Mouse (Mus musculus) ovary, postnatal 10 days (tissue): ENCODE results near the gene M1ap.

Source experiments
- DNase-seq: peaks from one replicate; pipeline ENCODE4 v3.0.0; 2022; ENCODE audit warnings: low spot score

M1ap gene

GRCm38 (mm10) chr6:83034463-83035055, 87.9 kb downstream of the M1ap start:
- no peak for DNase-seq

GRCm38 (mm10) chr6:83037188-83037587, 90.5 kb downstream of the M1ap start:
- DNase-seq: no peak

DNA sequence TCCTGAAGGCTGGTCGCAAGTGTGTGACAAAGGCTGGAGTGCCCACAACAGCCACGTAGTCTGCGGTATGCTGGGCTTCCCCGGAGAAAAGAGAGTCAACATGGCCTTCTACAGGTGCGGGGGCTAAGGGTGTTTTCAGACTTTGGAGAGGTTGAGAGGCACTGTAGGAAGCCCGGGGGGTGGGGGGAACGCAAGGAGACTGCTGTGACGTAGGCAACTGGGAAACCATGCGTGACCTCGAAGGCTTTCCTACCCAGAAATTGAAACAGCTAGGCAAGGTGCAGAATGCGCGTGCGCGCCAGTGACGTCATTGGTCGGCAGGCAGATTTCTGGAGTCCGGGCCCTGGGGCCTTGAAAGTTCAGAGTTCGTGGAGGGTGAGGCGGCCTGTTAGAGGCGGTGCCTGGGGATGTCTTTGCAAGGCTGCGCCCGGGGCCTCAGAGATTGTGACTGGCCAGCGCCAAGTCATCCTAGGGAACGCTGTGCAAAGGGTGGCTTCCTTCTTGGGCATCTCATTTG, 91.9 kb downstream of the M1ap start:
- DNase-seq: peak; percentile 71

- no peak for DNase-seq
Measured at GRCm38 (mm10) chr6:83040601-83041000, 93.9 kb downstream of the M1ap start.

DNA sequence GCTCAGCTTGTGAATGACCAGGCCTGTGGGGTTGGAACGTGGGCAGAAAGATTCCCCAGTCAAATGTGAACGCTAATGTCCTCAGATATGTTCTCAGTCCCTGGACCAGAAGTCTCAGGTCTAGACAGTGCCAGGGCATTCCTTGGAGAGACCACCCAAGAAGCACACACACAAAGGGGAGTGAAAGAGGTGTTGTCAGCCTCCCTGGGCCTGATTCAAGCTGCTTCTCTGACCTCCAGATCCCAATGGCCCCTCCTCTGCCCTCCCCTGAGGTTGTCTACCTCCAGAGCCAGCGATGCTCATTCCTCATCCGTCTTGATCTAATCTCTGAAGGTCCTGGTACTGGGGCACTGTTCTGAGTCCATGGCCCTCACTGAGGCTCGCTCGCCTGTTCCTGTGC, 96.9 kb downstream of the M1ap start:
- DNase-seq: no peak

GRCm38 (mm10) chr6:83043993-83044392, 97.3 kb downstream of the M1ap start:
- DNase-seq: no peak

DNA sequence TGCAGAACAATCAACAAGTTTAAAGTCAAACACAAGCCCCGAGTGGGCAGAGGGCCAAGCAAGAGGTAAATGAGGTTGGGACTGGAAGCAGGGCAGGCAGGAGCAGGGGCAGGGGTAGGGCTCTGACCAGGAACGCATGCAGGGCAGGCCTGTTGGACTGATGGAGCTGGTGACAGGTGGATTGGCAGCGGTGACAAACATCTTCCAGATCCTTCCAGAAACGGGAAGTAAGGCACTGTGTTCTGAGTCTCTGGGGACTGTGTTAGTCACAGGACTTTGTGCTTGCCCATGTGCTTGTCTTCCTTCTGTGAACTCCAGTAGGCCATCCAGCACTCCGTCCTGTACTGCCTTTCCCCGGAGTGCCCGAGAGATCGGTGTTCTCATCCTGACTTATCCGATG, 98.0 kb downstream of the M1ap start:
- no peak for DNase-seq

DNA sequence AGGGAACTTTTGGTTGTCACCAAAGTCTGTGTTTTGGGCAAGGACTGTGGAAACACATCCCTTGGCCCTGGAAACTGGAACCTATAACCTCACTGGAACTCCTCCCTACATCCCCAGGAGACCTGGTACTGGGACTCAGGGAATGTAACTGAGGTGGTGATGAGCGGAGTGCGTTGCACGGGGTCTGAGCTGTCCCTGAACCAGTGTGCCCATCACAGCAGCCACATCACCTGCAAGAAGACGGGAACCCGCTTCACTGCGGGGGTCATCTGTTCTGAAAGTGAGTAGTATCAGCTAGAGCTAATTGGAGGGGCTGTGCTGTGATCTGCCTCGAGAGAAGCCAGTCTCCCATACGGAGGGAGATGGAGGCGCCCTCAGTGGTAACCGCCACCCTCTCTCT, 102.7 kb downstream of the M1ap start:
- DNase-seq: no peak

DNA sequence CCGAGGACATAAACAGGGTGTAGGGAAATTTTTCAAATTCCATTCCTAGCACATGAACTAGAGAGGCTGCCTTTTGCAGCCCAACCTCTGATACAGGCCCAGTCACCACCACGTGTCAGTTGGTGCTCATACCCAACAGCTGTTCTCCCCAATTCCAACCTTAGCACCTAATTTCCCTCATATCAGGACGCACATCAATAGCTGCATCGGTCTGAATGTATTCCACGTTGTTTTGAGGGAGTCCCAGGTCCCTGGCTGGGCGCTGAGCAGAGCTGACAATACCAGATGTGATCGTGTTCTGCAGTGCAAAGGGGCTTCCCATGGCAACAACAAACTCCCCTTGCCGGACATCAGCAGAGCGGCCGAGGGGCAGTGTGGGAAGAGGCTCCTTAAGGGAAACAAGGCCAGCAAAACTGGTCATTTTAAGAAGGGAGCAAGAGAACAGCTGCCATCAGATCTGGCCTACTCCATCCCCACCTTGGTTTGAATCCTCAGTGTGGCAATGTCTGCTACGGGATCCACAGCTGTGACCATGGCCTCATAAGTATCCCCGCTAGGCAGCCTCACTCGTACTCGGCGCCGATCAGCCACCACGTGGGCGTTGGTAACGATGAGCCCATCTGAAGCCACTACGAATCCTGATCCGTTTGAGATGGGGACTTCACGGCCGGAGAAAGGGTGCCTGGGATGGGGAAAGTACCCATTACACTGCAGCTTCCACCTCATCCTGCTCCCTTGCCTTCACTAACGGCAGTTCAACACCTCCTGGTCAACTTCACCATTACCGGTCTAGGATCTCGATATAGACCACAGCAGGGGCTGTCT, 106.6 kb downstream of the M1ap start:
- DNase-seq: no peak

DNA sequence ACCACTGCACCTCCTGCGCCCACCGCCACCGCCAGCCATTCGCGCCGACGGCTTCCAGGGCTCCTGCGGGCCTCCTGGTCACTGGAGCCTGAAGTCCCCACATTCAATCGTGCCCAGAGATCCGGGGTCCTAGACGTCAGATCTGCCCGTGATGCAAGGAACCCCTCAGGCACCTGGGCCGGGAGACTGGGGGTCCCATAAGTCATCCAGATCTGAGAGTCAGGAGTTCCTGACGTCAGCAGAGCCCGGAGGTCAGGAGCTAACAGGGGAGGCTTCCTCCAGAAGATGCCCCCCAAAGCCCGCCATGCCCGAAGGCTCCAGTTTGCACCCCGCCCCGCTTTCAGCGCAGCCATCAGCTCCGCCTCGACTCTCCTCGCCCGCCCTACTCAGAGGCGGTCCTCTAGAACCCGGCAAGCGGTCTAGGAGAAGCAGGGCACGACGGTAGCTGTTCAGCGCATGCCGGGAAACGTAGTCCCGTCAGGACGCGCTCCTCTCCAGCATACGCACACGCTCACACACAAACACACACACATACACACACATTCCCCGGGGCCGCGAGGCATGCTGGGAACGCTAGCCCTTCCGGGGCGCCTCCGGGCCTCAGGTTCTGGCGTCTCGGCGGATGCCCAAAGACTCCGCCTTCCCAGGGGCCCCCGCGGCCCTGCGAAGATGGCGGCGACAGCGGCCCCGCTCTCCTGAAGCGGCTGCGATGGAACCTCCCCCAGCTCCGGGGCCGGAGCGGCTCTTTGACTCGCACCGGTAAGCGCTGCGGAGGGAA, 107.6 kb downstream of the M1ap start, which contains the start of gene Aup1:
Gene Aup1, plus strand, starts transcription at position 448 of the 778 bp plus-strand sequence.
- DNase-seq: peak; percentile 83

DNA sequence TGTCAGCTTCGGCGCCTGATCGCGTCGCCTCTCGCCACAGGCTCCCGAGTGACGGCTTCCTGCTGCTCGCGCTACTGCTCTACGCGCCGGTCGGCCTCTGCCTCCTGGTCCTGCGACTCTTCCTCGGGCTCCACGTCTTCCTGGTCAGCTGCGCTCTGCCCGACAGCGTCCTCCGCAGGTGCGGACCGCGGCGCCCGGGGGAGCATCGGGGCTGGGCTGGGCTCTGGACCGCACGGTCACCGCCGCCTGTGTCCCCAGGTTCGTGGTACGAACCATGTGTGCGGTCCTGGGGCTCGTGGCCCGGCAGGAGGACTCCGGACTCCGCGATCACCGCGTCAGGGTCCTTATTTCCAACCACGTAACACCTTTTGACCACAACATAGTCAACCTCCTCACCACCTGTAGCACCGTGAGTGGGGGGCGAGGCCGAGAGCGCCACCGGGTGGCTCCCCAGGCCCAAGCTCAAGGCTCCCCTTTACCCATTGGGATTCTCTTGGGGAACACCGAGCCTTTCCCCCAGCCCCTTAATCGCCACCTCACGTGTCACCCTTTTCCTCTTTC, 108.2 kb downstream of the M1ap start, which contains the start of gene Htra2:
Gene Htra2, minus strand, starts transcription at position 403 of the 561 bp plus-strand sequence.
- DNase-seq: no peak

DNA sequence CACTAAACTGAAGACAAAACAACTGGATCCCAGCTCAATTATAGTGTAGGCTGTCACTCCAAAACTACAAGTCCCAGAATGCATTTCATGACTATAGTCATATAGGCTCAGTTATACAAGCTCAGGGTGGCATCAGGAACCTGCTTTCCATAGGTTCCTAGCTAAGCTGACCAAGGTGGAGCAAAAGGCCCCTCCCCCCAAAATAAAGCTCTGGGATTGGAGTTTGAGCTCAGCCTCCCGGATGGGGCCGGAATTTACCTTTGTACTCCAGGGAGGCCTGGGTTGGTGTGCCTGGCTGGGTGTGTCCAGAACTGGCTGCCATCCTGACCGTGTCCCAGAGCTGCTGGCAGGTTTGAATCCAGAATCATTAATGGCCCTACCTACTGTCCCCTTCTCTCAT, 111.1 kb downstream of the M1ap start, which contains the start of gene Dqx1:
Gene Dqx1, plus strand, starts transcription at position 55 of the 400 bp plus-strand sequence.
- no peak for DNase-seq

- no peak for DNase-seq
Measured at GRCm38 (mm10) chr6:83058725-83059124, 112.0 kb downstream of the M1ap start.

- DNase-seq: no peak
Measured at GRCm38 (mm10) chr6:83065995-83066394, 119.3 kb downstream of the M1ap start.

- DNase-seq: no peak
Measured at GRCm38 (mm10) chr6:83066441-83066840, 119.7 kb downstream of the M1ap start.

GRCm38 (mm10) chr6:83068221-83068620, 121.5 kb downstream of the M1ap start:
- DNase-seq: no peak

- DNase-seq: no peak
Measured at GRCm38 (mm10) chr6:83068706-83069487, 122.2 kb downstream of the M1ap start.

DNA sequence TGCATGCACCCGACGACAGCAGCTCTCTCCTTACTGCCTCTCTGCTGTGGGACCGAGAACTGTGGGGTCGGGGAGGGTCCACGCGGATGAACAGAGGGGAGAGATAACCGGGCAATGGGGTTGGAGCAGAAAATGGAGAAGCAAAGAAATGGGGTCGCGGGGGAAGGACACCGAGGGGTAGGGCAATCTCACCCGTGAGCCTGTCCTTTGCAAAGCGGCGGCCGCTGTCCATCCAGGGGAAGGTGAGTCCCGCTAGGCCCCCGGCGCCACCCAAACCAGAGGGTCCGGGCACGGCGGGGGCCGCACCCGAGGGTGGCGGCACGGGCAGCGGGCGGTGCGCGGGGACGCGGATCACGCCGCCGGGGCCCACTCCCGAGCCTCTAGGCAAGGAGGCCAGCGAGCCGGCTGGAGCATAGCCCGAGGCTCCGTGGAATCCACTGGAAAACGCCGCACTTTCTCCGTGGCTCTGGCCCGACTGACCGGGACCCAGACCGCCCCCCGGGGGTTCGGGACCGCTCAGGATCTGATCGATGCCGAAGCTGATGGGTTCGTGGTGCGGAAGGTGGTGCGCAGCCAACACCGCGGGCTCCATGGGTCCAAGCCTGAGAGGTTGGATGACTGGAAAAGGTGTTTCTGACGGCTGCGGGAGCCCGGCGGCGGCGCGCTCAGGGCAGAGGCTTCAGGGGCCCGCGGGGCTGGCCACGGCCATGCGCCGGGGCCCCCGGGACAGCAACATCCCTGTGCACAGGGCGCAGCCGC, 123.0 kb downstream of the M1ap start:
- DNase-seq: no peak

DNA sequence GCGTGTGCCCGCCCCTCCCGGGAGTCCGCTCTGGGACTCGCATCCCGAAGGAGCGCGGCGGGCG, 123.4 kb downstream of the M1ap start, which contains the start of gene Tlx2:
Gene Tlx2, minus strand, starts transcription at position 47 of the 64 bp plus-strand sequence.
- DNase-seq: no peak

- no peak for DNase-seq
Measured at GRCm38 (mm10) chr6:83070311-83071219, 123.9 kb downstream of the M1ap start.
